Mouse (Mus musculus) embryonic fibroblast, embryonic 13.5 days (primary cell): ENCODE data around the gene Cyp2c54. TPM values are rescaled to one million over a fixed set of nuclear protein-coding genes. Genes with fewer than 3 reads are reported as not detected.
"Not testable (repeated sequence)": the region's sequence is repeated elsewhere in the genome, so short reads cannot be mapped to it uniquely, and the experiment has no call there.

ENCODE experiments used
- H3K27ac ChIP-seq: 2 replicates; pipeline ENCODE4 v1.5.1; 2012; ENCODE audit warnings: low read length, control low read depth, inconsistent platforms; ENCODE audit not compliant: insufficient read depth
- H3K4me1 ChIP-seq: 2 replicates; pipeline ENCODE4 v1.6.1; 2011; ENCODE audit warnings: low read length; ENCODE audit not compliant: control insufficient read depth, insufficient read depth
- H3K4me3 ChIP-seq: 2 replicates; pipeline ENCODE4 v1.5.1; 2011; ENCODE audit warnings: mild to moderate bottlenecking, control low read depth, low read length; ENCODE audit not compliant: insufficient read depth
- CTCF ChIP-seq: IDR thresholded peaks from 2 replicates; pipeline ENCODE4 v1.5.1; 2011; ENCODE audit warnings: mild to moderate bottlenecking, control low read depth, low read length, moderate library complexity, borderline replicate concordance; ENCODE audit not compliant: insufficient read depth
- POLR2A ChIP-seq: IDR thresholded peaks from 2 replicates; pipeline ENCODE4 v1.6.1; 2011; ENCODE audit warnings: low read depth, mild to moderate bottlenecking, control low read depth, low read length, moderate library complexity
- polyA plus RNA-seq: library from polyadenylated mRNA; stranded (reverse); fragments of >200 nt; gene quantifications from 2 replicates; pipeline ENCODE4 v1.2.4, GENCODE M21; 2011; ENCODE audit warnings: low read depth; ENCODE audit not compliant: missing spikeins, insufficient read length

Cyp2c54 gene
- polyA plus RNA-seq: not detected in 2 replicates

DNA sequence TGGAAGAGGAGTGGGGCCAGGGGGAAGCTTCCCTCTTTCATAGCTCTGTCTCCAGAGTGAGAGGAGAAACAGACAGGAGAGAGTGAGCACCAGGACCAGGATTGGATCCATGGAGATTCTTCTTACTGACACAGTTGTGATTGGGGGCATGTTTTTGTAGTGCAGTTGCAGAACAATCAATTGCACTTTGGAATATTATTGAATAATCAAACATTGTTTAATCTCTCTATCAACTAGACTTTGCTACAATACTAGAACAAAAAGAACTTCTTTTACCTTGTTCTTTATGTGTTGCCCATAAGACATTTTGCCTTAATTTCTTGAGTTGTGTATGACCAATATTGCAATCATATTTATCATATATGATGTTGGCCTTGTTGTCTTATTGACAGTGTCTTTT is at the start of gene Cyp2c54:
TSS of gene Cyp2c54 (minus strand) at position 127 of the 400 bp plus-strand sequence.
- H3K27ac ChIP-seq: no peak within 1 kb of the TSS
- TF ChIP-seq CTCF (no peak), POLR2A (no peak)
- H3K4me1 ChIP-seq: no peaks in the 10 kb centered on the region
- no peak within 1 kb of the TSS for H3K4me3 ChIP-seq

DNA sequence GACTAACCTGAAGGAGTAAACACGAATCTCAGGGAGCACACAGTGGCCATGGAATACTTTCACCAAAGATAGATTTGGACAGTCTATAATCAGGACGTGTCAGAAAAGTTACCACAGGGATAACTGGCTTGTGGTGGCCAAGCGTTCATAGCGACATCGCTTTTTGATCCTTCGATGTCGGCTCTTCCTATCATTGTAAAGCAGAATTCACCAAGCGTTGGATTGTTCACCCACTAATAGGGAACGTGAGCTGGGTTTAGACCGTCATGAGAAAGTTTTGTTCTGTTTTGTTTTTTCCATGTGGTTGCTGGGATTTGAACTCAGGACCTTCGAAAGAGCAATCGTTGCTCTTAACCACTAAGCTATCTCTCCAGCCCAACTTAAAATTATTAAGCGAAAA is 46.0 kb upstream of the Cyp2c54 start:
- H3K4me3 ChIP-seq, H3K4me1 ChIP-seq, H3K27ac ChIP-seq: not testable (repeated sequence)

DNA sequence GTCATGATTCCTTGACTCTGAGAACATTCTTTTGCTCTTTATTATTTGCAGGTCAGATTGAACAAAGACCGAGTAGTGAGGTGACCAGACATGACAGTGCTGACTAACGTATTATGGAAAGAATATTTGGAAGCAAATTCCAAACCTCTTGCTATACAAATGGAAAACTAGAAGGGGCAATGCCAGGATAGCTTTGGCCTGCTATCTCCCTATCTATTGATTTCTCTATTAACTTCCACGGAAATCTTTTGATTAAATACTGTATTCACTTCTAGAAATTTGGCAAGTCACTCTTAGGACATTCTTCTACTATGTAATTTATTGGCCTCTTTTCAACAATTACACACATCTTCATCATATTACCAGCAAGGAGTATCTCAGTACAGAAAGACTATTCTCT is 17.5 kb upstream of the Cyp2c54 start:
- TF ChIP-seq POLR2A (no peak), CTCF (no peak)
- Histone ChIP-seq H3K27ac (no peak overlapping the region), H3K4me3 (no peak overlapping the region), H3K4me1 (no peaks in the 10 kb centered on the region)

DNA sequence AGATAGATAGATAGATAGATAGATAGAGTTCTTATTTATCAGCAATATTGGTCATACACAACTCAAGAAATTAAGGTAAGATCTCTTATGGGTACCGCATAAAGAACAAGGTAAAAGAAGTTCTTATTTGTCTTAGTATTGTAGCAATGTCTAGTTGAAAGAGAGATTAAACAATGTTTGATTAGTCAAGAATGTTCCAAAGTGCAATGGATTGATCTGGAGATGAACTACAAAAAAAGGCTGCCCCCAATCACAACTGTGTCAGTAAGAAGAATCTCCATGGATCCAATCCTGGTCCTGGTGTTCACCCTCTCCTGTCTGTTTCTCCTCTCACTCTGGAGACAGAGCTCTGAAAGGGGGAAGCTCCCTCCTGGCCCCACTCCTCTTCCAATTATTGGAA is 15.8 kb upstream of the Cyp2c54 start, which contains the start of gene Cyp2c50:
TSS of gene Cyp2c50 (plus strand) at position 268 of the 400 bp plus-strand sequence.
- H3K27ac ChIP-seq, H3K4me3 ChIP-seq, H3K4me1 ChIP-seq: not testable (repeated sequence)

DNA sequence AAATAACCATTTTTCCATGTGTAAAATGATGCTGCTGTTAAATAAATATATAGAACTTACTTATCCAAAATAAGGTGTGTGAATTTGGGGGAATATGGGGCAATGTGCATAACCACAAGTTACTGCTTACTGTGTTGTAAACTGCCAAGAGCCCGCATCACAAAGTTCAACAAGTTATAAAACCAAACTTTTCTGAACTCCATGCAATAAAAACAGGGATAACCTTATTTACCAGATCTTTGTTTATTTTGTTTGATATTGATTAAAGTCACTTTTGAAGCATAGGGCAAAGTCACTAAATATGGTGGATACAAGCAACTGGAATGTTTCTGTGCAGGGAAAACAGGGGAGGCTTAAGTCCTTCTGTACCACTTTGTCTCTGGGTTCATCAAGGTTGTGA is 14.8 kb upstream of the Cyp2c54 start:
- H3K4me1 ChIP-seq: no peaks in the 10 kb centered on the region
- no peak for TF ChIP-seq POLR2A
- H3K4me3 ChIP-seq: no peak overlapping the region
- H3K27ac ChIP-seq: no peak overlapping the region

DNA sequence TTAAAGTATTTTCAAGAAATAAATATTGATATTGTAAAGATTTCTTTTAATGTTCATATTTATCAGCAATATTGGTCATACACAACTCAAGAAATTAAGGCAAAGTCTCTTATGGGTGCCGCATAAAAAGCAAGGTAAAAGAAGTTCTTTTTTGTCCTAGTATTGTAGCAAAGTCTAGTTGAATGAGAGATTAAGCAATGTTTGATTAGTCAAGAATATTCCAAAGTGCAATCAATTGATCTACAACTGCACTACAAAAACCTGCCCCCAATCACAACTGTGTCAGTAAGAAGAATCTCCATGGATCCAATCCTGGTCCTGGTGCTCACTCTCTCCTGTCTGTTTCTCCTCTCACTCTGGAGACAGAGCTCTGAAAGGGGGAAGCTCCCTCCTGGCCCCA is 81.5 kb downstream of the Cyp2c54 start, which contains the start of gene Cyp2c37:
TSS of gene Cyp2c37 (plus strand) at position 285 of the 400 bp plus-strand sequence.
- not testable (repeated sequence) for H3K4me3 ChIP-seq, H3K4me1 ChIP-seq, H3K27ac ChIP-seq

DNA sequence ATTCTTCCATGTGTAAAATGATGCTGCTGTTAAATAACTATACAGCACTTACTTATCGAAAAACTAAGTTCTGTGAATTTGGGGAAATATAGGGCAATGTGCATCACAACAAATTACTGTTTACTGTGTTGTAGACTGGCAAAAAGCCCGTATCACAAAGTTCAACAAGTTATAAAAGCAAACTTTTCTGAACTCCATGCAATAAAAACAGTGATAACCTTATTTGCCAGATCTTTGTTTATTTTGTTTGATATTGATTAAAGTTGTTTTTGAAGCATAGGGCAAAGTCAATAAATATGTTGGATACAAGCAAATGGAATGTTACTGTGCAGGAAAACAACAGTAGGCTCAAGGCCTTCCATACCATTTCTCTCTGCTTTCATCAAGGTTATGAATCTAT is 84.2 kb downstream of the Cyp2c54 start:
- TF ChIP-seq POLR2A: no peak
- TF ChIP-seq CTCF: no peak
- H3K4me3 ChIP-seq: no peak overlapping the region
- no peak overlapping the region for H3K27ac ChIP-seq
- no peaks in the 10 kb centered on the region for H3K4me1 ChIP-seq

Other genes starting within 250 kb of the Cyp2c54 start
- gene Cyp2c69, start 187.0 kb downstream of the Cyp2c54 start, polyA plus RNA-seq: not detected in 2 replicates
- gene Cyp2c37, start 81.4 kb downstream of the Cyp2c54 start, polyA plus RNA-seq: not detected in 2 replicates
- gene Cyp2c50, start 15.9 kb upstream of the Cyp2c54 start, polyA plus RNA-seq: not detected in 2 replicates
- gene Cyp2c70, start 113.5 kb upstream of the Cyp2c54 start, polyA plus RNA-seq: not detected in 2 replicates
- 121 and 212 TPM in 2 replicates for gene Pdlim1, start 198.0 kb upstream of the Cyp2c54 start, polyA plus RNA-seq